Mouse (Mus musculus) hindbrain, embryonic 15.5 days (tissue): ENCODE measurements around the gene Lnx2. TPM values are rescaled to one million over a fixed set of nuclear protein-coding genes. Genes with fewer than 3 reads are reported as not detected.

Source experiments
- ATAC-seq: fragments of 200-750 bp; cut with Nextera tagmentation; 2 replicates; pipeline ENCODE4 v1.8.0; 2017; ENCODE audit warnings: low read depth, moderate number of reproducible peaks, moderate TSS enrichment; ENCODE audit not compliant: low FRiP score
- H3K27ac ChIP-seq: fragments of 300-500 bp; sonication (generic); replicated peaks from 2 replicates; pipeline ENCODE4 v1.5.1; 2015; ENCODE audit warnings: mild to moderate bottlenecking, inconsistent platforms
- H3K27me3 ChIP-seq: fragments of 300-500 bp; sonication (generic); 2 replicates; pipeline ENCODE4 v1.6.1; 2015; ENCODE audit warnings: control low read depth, inconsistent platforms
- H3K36me3 ChIP-seq: fragments of 300-500 bp; sonication (generic); 2 replicates; pipeline ENCODE4 v1.6.1; 2015; ENCODE audit warnings: control low read depth, inconsistent platforms
- H3K4me1 ChIP-seq: fragments of 300-500 bp; sonication (generic); replicated peaks from 2 replicates; pipeline ENCODE4 v1.6.1; 2015; ENCODE audit warnings: control low read depth, inconsistent platforms
- H3K4me2 ChIP-seq: fragments of 300-500 bp; sonication (generic); 2 replicates; pipeline ENCODE4 v1.6.1; 2015; ENCODE audit warnings: moderate library complexity, mild to moderate bottlenecking, inconsistent platforms
- H3K4me3 ChIP-seq: fragments of 300-500 bp; sonication (generic); 2 replicates; pipeline ENCODE4 v1.5.1; 2015; ENCODE audit warnings: mild to moderate bottlenecking, inconsistent platforms
- H3K9ac ChIP-seq: fragments of 300-500 bp; sonication (generic); 2 replicates; pipeline ENCODE4 v1.6.1; 2015; ENCODE audit warnings: inconsistent platforms
- H3K9me3 ChIP-seq: fragments of 300-500 bp; sonication (generic); 2 replicates; pipeline ENCODE4 v1.6.1; 2016; ENCODE audit warnings: control low read depth, inconsistent platforms
- WGBS: fragments of 180-500 bp; shearing (Covaris S2); methylation state at CpG from one replicate; pipeline ENCODE4 v1.1.7; 2015; 5-methylcytosine and 5-hydroxymethylcytosine counted together
- polyA plus RNA-seq: library from polyadenylated mRNA; unstranded; fragments of >200 nt; fragmentation: Nextera tagmentation; extraction: Ambion mirVana; gene quantifications from 2 replicates; pipeline ENCODE4 v1.2.1, GENCODE M21; 2015

The Lnx2 gene
- polyA plus RNA-seq, 1 experiment from 2014 or later, result 6.5 TPM

DNA sequence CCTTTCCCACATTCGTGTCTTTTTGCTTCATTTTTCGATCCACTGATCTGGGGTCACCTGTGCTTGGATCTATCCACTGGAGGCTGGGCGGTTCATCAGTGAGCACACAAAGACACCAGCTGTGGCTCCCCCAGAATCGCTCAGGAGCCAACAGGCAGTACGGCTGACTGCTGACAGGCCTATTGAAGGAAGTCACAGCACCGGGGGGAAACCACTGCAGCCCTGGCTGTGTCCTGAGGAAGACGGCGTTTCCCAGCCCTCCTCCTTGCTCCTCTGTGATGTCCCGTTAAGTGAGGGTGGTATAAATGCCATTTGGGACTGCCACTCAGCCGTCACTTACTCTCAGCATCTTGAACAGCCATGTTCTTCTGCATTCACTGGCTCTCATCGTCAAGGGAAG is 30.5 kb downstream of the Lnx2 start:
- no peak overlapping the region for H3K4me2 ChIP-seq
- 62% methylated on average over 11 of the region's 11 CpGs for WGBS
- no peak overlapping the region for H3K9ac ChIP-seq
- H3K9me3 ChIP-seq, result no peaks in the 10 kb centered on the region
- H3K27me3 ChIP-seq, result no peaks in the 10 kb centered on the region
- peaks cover 21% of the 10 kb centered on the region for H3K4me1 ChIP-seq
- H3K4me3 ChIP-seq, result no peak overlapping the region
- no peak for ATAC-seq
- H3K27ac ChIP-seq, result no peak overlapping the region
- H3K36me3 ChIP-seq, result no peaks in the 10 kb centered on the region

DNA sequence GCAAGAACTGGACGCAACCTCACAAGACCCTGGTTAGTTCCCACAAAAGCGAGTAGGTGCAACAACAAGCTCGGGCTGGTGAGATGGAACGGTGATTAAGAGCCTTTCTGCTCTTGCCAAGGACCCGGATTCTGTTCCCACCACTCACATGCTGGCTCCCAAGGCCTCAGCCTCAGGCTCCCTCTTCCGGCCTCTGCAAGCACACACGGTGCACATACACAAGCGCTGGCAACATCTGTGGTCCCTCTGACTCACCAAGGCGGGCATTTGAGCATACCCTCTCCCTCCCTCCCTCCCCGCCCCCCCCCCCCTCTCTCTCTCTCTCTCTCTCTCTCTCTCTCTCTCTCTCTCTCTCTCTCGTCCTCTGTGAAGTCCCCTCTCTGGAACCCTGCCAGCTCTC is 31.1 kb downstream of the Lnx2 start:
- peaks cover 21% of the 10 kb centered on the region for H3K4me1 ChIP-seq

DNA sequence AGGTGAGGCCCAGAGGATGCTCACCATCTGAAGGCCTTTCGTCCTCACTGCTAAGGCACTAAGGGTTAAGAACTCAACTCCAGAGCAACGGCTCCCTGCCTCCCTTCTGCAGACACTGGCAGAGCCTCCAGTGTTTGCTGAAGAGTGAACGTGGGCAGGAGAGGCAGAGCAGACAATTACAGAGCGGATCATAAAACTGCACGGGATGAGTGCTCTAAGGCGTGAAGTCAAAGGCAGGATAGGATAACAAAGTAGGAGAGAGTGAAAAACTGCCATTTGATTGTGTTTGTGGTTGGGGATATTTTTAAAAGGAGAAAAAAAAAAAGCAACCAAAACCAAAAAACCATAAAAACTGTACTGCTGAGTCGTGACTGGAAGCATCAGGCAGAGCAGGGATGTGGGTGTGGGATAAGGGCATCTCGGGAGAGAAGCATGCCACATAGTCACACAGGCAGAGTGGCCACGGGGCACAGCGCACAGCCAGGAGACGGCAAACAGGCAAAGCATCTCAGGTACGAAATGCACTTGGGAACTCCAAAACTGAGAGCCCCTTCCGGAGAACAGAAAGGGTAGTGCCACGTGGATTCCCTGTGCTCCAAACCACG is 33.0 kb downstream of the Lnx2 start:
- H3K9me3 ChIP-seq, result no peaks in the 10 kb centered on the region
- no peak overlapping the region for H3K4me2 ChIP-seq
- peaks cover 21% of the 10 kb centered on the region for H3K4me1 ChIP-seq
- no peaks in the 10 kb centered on the region for H3K36me3 ChIP-seq
- WGBS, result 56% methylated on average over 15 of the region's 15 CpGs
- no peaks in the 10 kb centered on the region for H3K27me3 ChIP-seq
- H3K4me3 ChIP-seq, result no peak overlapping the region
- no peak for ATAC-seq
- no peak overlapping the region for H3K9ac ChIP-seq
- H3K27ac ChIP-seq, result no peak overlapping the region

More for the DNA sequence above, 31.1 kb downstream of the Lnx2 start:
- Histone ChIP-seq H3K36me3 (no peaks in the 10 kb centered on the region), H3K27me3 (no peaks in the 10 kb centered on the region), H3K9me3 (no peaks in the 10 kb centered on the region), H3K4me2 (no peak overlapping the region), H3K27ac (no peak overlapping the region), H3K4me3 (no peak overlapping the region), H3K9ac (no peak overlapping the region)
- 63% methylated on average over 10 of the region's 11 CpGs for WGBS
- no peak for ATAC-seq

DNA sequence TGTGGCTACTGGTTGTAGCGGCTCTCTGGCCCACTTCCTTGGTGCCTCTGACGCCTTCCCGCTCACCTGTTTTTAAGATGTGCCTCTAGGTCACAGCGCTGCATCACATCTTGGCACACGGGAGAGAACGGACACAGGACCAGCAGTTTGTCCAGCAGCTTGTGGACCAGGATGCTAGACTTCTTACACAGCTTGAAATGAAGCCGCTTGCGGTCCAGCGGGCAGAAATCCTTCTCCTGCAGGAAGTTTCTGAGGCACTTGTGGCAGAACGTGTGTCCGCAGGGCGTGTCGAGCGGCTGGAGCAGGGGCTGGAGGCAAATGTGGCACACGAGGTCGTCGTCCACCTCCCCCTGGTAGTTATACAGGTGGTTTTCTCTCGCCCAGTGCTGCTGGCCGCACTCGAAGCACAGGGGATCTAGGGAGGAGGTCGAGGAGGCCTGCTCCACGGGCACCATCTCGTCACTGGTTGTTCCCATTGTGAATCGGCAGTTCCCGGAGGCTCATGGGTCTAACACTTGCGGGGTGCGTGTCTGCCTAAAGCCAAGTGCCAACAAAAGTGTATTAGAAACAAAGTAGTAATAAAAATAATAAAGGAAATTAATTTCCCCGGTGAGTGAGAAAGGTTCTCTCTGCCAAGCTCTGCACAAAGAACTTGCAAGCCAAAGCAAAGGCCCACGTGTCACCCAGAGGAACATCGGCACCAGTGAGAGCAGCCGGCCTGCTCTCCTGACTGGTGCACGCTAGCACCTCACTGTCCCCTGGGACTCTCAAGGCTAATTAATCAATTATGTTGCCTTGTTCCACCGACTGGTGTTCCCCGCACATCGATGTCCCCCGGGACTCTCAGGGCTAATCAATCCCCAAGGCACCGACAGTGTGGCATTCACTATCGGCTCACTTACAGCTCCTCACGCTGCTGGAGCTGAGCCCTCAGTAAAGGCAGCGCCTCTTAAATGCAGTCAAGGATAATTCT is 34.1 kb downstream of the Lnx2 start:
- peak; percentile 50 for ATAC-seq
- 61% methylated on average over 40 of the region's 40 CpGs for WGBS
- Histone ChIP-seq H3K9ac (no peak overlapping the region), H3K4me1 (peaks cover 21% of the 10 kb centered on the region), H3K9me3 (no peaks in the 10 kb centered on the region), H3K27ac (no peak overlapping the region), H3K4me2 (no peak overlapping the region), H3K4me3 (no peak overlapping the region), H3K36me3 (no peaks in the 10 kb centered on the region), H3K27me3 (no peaks in the 10 kb centered on the region)

DNA sequence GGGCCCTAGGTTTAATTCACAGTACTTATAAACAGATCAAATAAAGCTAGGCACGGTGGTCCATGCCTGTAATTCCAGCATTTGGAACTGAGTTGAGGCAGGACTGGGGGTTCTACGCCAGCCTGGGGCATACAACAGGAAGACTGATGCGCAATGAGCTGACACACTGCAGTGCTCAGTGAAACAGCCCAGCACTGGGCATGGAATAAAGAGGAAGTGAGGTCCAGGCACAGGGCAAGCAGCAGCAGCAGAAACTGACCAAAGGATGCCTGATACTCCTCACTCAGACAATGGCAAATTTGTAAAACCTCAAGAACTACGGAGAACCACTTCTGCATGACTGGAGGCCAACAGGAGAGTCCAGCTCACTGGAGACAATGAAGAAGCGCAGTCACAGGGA is 37.0 kb downstream of the Lnx2 start:
- no peaks in the 10 kb centered on the region for H3K27me3 ChIP-seq
- H3K4me2 ChIP-seq, result no peak overlapping the region
- no peak overlapping the region for H3K4me3 ChIP-seq
- H3K4me1 ChIP-seq, result peaks cover 18% of the 10 kb centered on the region
- no peak overlapping the region for H3K27ac ChIP-seq
- H3K9me3 ChIP-seq, result no peaks in the 10 kb centered on the region
- no peaks in the 10 kb centered on the region for H3K36me3 ChIP-seq
- 71% methylated on average over 5 of the region's 5 CpGs for WGBS
- ATAC-seq, result no peak
- H3K9ac ChIP-seq, result no peak overlapping the region

DNA sequence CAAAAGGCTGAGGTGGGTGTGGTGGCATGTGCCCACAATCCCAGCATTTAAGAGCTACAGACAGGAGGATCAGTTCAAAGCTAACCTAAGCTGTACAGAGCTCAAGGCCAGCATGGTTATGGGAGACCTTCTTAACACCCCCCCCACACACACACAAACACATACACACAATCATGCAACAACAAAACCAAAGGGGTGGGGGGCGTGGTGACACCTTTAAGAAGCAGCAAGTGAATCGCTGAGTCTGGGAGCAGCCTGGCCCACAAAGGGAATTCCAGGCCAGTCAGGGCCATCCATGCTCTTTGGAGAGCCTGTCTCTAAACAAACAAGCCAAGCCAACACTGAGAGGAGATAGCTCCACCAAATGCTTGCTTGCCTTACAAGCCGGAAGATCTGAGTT is 38.8 kb downstream of the Lnx2 start:
- Histone ChIP-seq H3K4me2 (no peak overlapping the region), H3K9ac (no peak overlapping the region), H3K36me3 (no peaks in the 10 kb centered on the region), H3K4me1 (peaks cover 5% of the 10 kb centered on the region), H3K27ac (no peak overlapping the region), H3K4me3 (no peak overlapping the region), H3K27me3 (no peaks in the 10 kb centered on the region), H3K9me3 (no peaks in the 10 kb centered on the region)
- 69% methylated on average over 3 of the region's 3 CpGs for WGBS
- no peak for ATAC-seq

DNA sequence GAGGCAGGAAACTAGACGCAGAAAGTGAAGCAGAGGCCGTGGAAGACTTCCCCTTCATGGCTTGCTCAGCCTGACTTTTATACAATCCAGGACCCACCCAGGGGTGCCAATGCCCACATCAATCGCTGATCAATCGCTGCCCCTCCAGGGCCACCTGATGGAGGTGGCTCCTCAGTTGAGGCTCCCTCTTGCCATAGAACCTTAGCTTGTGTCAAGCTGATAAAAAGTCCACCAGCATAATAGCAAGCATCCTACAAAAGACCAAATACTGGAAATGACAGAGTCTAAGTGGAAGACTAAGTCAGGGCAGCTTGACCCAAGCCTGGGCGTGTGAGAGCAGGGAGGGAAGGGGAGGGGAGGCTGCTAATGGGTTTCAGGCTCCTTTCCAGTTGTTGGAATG is 39.7 kb downstream of the Lnx2 start:
- 84% methylated on average over 5 of the region's 5 CpGs for WGBS
- no peak overlapping the region for H3K4me2 ChIP-seq
- H3K9me3 ChIP-seq, result no peaks in the 10 kb centered on the region
- H3K4me1 ChIP-seq, result no peaks in the 10 kb centered on the region
- H3K36me3 ChIP-seq, result no peaks in the 10 kb centered on the region
- H3K4me3 ChIP-seq, result no peak overlapping the region
- ATAC-seq, result no peak
- H3K9ac ChIP-seq, result no peak overlapping the region
- no peak overlapping the region for H3K27ac ChIP-seq
- H3K27me3 ChIP-seq, result no peaks in the 10 kb centered on the region

DNA sequence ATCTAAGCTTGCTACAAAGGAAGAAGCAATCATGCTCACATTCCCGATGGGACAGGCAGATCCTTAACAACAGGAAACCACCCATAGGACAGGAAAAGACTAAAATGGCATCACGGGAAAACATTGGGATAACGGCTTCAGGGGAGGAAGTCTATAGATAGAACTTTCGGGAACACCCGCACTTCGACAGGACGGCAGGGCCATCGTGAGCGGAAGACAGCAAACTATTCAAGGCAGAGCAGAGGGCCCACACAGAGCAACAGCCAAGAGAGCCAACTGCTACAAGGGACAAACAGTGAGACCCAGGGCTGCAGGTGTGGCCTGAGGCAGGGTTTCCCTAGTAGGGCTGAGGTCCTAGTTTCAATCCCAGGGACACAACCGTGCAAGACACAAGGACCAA is 40.4 kb downstream of the Lnx2 start:
- Histone ChIP-seq H3K4me2 (no peak overlapping the region), H3K27ac (no peak overlapping the region), H3K9me3 (no peaks in the 10 kb centered on the region), H3K4me1 (no peaks in the 10 kb centered on the region), H3K27me3 (no peaks in the 10 kb centered on the region), H3K9ac (no peak overlapping the region), H3K36me3 (no peaks in the 10 kb centered on the region), H3K4me3 (no peak overlapping the region)
- ATAC-seq, result no peak
- WGBS, result 84% methylated on average over 10 of the region's 10 CpGs

DNA sequence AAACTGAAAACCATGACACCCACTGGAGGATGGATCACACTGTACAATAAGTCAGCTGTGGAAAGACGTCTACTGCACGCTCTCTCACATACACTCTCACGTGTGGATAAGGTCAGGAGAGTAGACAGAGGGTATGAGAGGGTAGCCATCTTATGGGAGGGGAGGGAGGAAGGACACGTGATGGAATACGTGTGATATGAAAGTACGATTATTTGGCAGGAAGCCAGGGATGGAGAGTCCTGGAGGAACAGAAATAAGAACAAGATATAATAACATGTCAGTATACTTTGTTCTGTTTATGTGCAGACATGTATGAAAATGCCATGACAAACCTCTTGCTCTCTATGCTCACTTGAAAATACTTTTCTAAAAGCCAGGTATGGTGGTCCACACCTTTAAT is 41.1 kb downstream of the Lnx2 start:
- no peak overlapping the region for H3K27ac ChIP-seq
- WGBS, result 74% methylated on average over 6 of the region's 6 CpGs
- H3K9ac ChIP-seq, result no peak overlapping the region
- no peaks in the 10 kb centered on the region for H3K4me1 ChIP-seq
- no peaks in the 10 kb centered on the region for H3K9me3 ChIP-seq
- no peak overlapping the region for H3K4me2 ChIP-seq
- H3K27me3 ChIP-seq, result no peaks in the 10 kb centered on the region
- H3K36me3 ChIP-seq, result no peaks in the 10 kb centered on the region
- no peak for ATAC-seq
- no peak overlapping the region for H3K4me3 ChIP-seq

DNA sequence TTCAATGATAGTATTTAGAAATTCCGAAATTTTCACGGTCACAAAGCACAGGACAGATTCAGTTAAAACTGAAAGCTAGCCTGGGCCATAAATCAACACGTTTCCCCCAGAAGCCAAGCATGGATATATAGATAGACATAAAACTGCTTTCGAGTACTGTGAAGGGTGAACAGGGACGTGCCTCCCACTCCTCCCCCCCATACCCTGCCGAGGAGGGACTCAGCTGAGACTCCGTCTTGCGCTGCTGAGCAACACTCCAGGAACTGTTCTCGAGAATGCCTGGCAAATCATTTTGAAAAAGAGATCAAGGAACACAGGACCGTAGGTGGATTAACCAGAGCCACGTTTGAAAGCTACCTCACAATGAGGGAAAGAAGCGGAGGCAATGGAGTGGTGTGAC is 42.1 kb downstream of the Lnx2 start:
- Histone ChIP-seq H3K27me3 (no peaks in the 10 kb centered on the region), H3K27ac (no peak overlapping the region), H3K4me2 (no peak overlapping the region), H3K36me3 (no peaks in the 10 kb centered on the region), H3K9ac (no peak overlapping the region), H3K4me1 (no peaks in the 10 kb centered on the region), H3K4me3 (no peak overlapping the region), H3K9me3 (no peaks in the 10 kb centered on the region)
- 62% methylated on average over 12 of the region's 12 CpGs for WGBS
- no peak for ATAC-seq

DNA sequence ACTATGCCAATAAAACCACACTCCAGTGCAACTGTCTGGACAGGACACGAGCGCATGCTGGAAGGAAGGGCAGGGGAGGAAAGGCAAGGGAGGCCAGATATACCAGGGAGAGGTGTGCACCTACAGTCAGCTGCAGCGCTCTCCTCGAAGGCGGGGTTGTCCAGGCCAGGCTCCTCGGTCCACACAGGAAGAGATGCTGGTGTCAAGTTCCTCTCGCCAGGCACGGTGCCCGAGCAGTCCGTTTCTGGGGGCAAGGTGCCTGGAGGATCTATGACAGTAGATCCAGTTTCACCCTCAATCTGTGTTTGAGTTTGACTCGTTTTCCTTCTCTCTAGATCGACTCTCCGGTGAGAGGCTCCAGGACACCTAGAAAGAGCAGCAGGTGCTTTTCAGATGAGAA is 43.2 kb downstream of the Lnx2 start:
- Histone ChIP-seq H3K36me3 (no peaks in the 10 kb centered on the region), H3K9me3 (no peaks in the 10 kb centered on the region), H3K4me3 (no peak overlapping the region), H3K9ac (no peak overlapping the region), H3K4me2 (no peak overlapping the region), H3K27ac (no peak overlapping the region), H3K27me3 (no peaks in the 10 kb centered on the region), H3K4me1 (no peaks in the 10 kb centered on the region)
- ATAC-seq, result no peak
- 90% methylated on average over 13 of the region's 13 CpGs for WGBS

DNA sequence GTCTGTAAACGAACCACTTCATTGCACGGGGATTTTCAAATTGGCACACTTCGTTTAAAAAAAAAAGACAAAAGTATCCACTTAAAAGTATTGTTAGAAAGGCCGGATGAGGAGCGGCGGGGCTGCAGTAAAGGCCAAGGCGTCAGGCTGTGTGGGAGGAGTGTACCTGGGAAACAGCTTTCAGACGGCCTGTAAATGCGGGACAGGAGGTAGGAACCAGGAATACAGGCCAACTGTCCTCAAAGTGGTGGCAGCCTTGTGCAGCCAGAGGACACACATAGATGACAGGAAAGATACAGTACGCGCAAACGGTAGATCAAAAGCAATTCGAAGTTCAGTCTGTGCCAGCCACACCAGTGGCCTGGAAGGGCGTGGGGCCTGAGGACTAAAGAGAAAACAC is 45.1 kb downstream of the Lnx2 start:
- H3K4me2 ChIP-seq, result no peak overlapping the region
- ATAC-seq, result no peak
- H3K36me3 ChIP-seq, result no peaks in the 10 kb centered on the region
- H3K27me3 ChIP-seq, result no peaks in the 10 kb centered on the region
- no peak overlapping the region for H3K27ac ChIP-seq
- no peaks in the 10 kb centered on the region for H3K9me3 ChIP-seq
- H3K9ac ChIP-seq, result no peak overlapping the region
- no peaks in the 10 kb centered on the region for H3K4me1 ChIP-seq
- 87% methylated on average over 14 of the region's 14 CpGs for WGBS
- H3K4me3 ChIP-seq, result no peak overlapping the region
